ENCODE assay signal across 8 mouse cellular contexts in genomic region chr16:90385688-90386513, GRCm38 (mm10). TPM values are rescaled to one million over a fixed set of nuclear protein-coding genes. Genes with fewer than 3 reads are reported as not detected.
DNase-seq lines count a peak whose midpoint lies in the region; ATAC-seq lines count a peak whose summit lies in the region.

Hunk (plus strand) TSS chr16:90386013.

- H3K4me1 ChIP-seq in embryonic facial prominence, embryonic 14.5 days (ENCODE audit: control insufficient read depth, insufficient read depth, low read length): peaks cover 31% of the 10 kb centered on the region
- peaks cover 61% of the 10 kb centered on the region for H3K4me1 ChIP-seq in heart, embryonic 13.5 days
- peaks cover 42% of the 10 kb centered on the region for H3K4me1 ChIP-seq in kidney, embryonic 16.5 days (ENCODE audit: insufficient read depth, low read length)
- H3K4me1 ChIP-seq in liver, embryonic 12.5 days: peaks cover 7% of the 10 kb centered on the region
- peaks cover 54% of the 10 kb centered on the region for H3K4me1 ChIP-seq in neural tube, embryonic 15.5 days

- H3K9me3 ChIP-seq in embryonic facial prominence, embryonic 14.5 days (ENCODE audit: control insufficient read depth, low read length): 0 out of 2 replicates have a peak, but pooled peaks cover 2% of the 10 kb centered on the region
- 0 out of 2 replicates have a peak, but pooled peaks cover 3% of the 10 kb centered on the region for H3K9me3 ChIP-seq in heart, embryonic 13.5 days
- peaks cover 6% of the 10 kb centered on the region; the same call in 1 of the 2 replicates for H3K9me3 ChIP-seq in kidney, embryonic 16.5 days (ENCODE audit: low read length)
- peaks cover 5% of the 10 kb centered on the region; the same call in 1 of the 2 replicates for H3K9me3 ChIP-seq in liver, embryonic 12.5 days (replicated peaks)
- no peaks in the 10 kb centered on the region for H3K9me3 ChIP-seq in neural tube, embryonic 15.5 days (replicated peaks)

- peak within 1 kb of the TSS; percentile 86 for H3K4me3 ChIP-seq in embryonic facial prominence, embryonic 14.5 days (ENCODE audit: low read depth, low read length)
- peak within 1 kb of the TSS; percentile 71 for H3K4me3 ChIP-seq in heart, embryonic 13.5 days
- H3K4me3 ChIP-seq in kidney, embryonic 16.5 days (ENCODE audit: low read length): peak within 1 kb of the TSS; percentile 79
- peak within 1 kb of the TSS; percentile 58 for H3K4me3 ChIP-seq in liver, embryonic 12.5 days
- peak within 1 kb of the TSS; percentile 85 for H3K4me3 ChIP-seq in neural tube, embryonic 15.5 days (replicated peaks)

- peak within 1 kb of the TSS; percentile 95 for H3K9ac ChIP-seq in embryonic facial prominence, embryonic 14.5 days (ENCODE audit: low read depth, low read length)
- H3K9ac ChIP-seq in heart, embryonic 13.5 days: peak within 1 kb of the TSS; percentile 89
- peak within 1 kb of the TSS; percentile 90 for H3K9ac ChIP-seq in kidney, embryonic 16.5 days (replicated peaks; ENCODE audit: low read length)
- peak within 1 kb of the TSS; percentile 61 for H3K9ac ChIP-seq in liver, embryonic 12.5 days
- peak within 1 kb of the TSS; percentile 89 for H3K9ac ChIP-seq in neural tube, embryonic 15.5 days (replicated peaks)

- ATAC-seq in embryonic facial prominence, embryonic 14.5 days (ENCODE audit: low read depth): peak; percentile 83
- ATAC-seq in heart, embryonic 13.5 days (ENCODE audit: extremely low read depth, insufficient number of reproducible peaks, low FRiP score, low TSS enrichment): peak; percentile 67
- peak; percentile 84 for ATAC-seq in kidney, embryonic 16.5 days (ENCODE audit: low FRiP score, low TSS enrichment)
- peak; percentile 66 for ATAC-seq in liver, embryonic 12.5 days
- peak; percentile 84 for ATAC-seq in neural tube, embryonic 15.5 days (ENCODE audit: low FRiP score)

- peak within 1 kb of the TSS; percentile 97 for H3K27ac ChIP-seq in embryonic facial prominence, embryonic 14.5 days (replicated peaks; ENCODE audit: low read depth, low read length)
- H3K27ac ChIP-seq in heart, embryonic 13.5 days (replicated peaks): peak within 1 kb of the TSS; percentile 94
- peak within 1 kb of the TSS; percentile 94 for H3K27ac ChIP-seq in kidney, embryonic 16.5 days (ENCODE audit: low read length)
- H3K27ac ChIP-seq in liver, embryonic 12.5 days: peak within 1 kb of the TSS; percentile 76
- peak within 1 kb of the TSS; percentile 87 for H3K27ac ChIP-seq in neural tube, embryonic 15.5 days (replicated peaks)

- no peaks in the 10 kb centered on the region; the same call in 1 of the 2 replicates for H3K27me3 ChIP-seq in embryonic facial prominence, embryonic 14.5 days (replicated peaks; ENCODE audit: control insufficient read depth, insufficient read depth, low read length)
- peaks cover 11% of the 10 kb centered on the region; the same call in 1 of the 2 replicates for H3K27me3 ChIP-seq in heart, embryonic 13.5 days (replicated peaks)
- H3K27me3 ChIP-seq in kidney, embryonic 16.5 days (ENCODE audit: insufficient read depth, low read length): no peaks in the 10 kb centered on the region; the same call in 1 of the 2 replicates
- H3K27me3 ChIP-seq in liver, embryonic 12.5 days (replicated peaks): peaks cover 78% of the 10 kb centered on the region
- peaks cover 13% of the 10 kb centered on the region for H3K27me3 ChIP-seq in neural tube, embryonic 15.5 days (replicated peaks)

- peak within 1 kb of the TSS; percentile 88 for H3K4me2 ChIP-seq in embryonic facial prominence, embryonic 14.5 days (ENCODE audit: low read depth, low read length)
- peak within 1 kb of the TSS; percentile 84 for H3K4me2 ChIP-seq in heart, embryonic 13.5 days
- H3K4me2 ChIP-seq in kidney, embryonic 16.5 days (replicated peaks; ENCODE audit: low read depth, low read length): peak within 1 kb of the TSS; percentile 79
- H3K4me2 ChIP-seq in liver, embryonic 12.5 days: peak within 1 kb of the TSS; percentile 68
- H3K4me2 ChIP-seq in neural tube, embryonic 15.5 days: peak within 1 kb of the TSS; percentile 91

- WGBS in embryonic facial prominence, embryonic 14.5 days: 0% methylated on average over 21 of the region's 101 CpGs
- WGBS in heart, embryonic 13.5 days: under 1% methylated on average over 94 of the region's 101 CpGs
- WGBS in kidney, embryonic 16.5 days: under 1% methylated on average over 79 of the region's 101 CpGs
- 2% methylated on average over 89 of the region's 101 CpGs for WGBS in liver, embryonic 12.5 days (ENCODE audit: insufficient replicate concordance)
- under 1% methylated on average over 91 of the region's 101 CpGs for WGBS in neural tube, embryonic 15.5 days

- peaks cover 11% of the 10 kb centered on the region for H3K36me3 ChIP-seq in embryonic facial prominence, embryonic 14.5 days (ENCODE audit: control insufficient read depth, insufficient read depth, low read length)
- peaks cover 11% of the 10 kb centered on the region for H3K36me3 ChIP-seq in heart, embryonic 13.5 days
- H3K36me3 ChIP-seq in kidney, embryonic 16.5 days (ENCODE audit: insufficient read depth, low read length): peaks cover 10% of the 10 kb centered on the region
- peaks cover 1% of the 10 kb centered on the region; the same call in 1 of the 2 replicates for H3K36me3 ChIP-seq in liver, embryonic 12.5 days
- no peaks in the 10 kb centered on the region for H3K36me3 ChIP-seq in neural tube, embryonic 15.5 days

- peak; percentile 48 for DNase-seq in layer of hippocampus, adult 11-12 months (ENCODE audit: low spot score)
- DNase-seq in layer of hippocampus, adult 9-10 months (ENCODE audit: low spot score): no peak
- peak; percentile 95 for DNase-seq in embryonic facial prominence, embryonic 14.5 days (ENCODE audit: low spot score)
- peak; percentile 74 for DNase-seq in thymus, postnatal 4 days

RNA-seq across cellular contexts. Expression of gene Hunk, which starts in this region (rescaled TPM):
- 9.7 and 12.4 TPM in 2 replicates for polyA plus RNA-seq in embryonic facial prominence, embryonic 14.5 days (2014; fragmentation: Nextera tagmentation; extraction: Ambion mirVana)
- polyA plus RNA-seq in heart, embryonic 13.5 days (2015; fragmentation: Nextera tagmentation; extraction: Ambion mirVana): 9.5 and 10.6 TPM in 2 replicates
- polyA plus RNA-seq in kidney, embryonic 16.5 days (2015; fragmentation: Nextera tagmentation; extraction: Ambion mirVana): 11.3 and 12.7 TPM in 2 replicates
- 2.6 and 2.8 TPM in 2 replicates for polyA plus RNA-seq in liver, embryonic 12.5 days (2016; fragmentation: Nextera tagmentation; extraction: Ambion mirVana)
- 5.1 and 6.1 TPM in 2 replicates for polyA plus RNA-seq in neural tube, embryonic 15.5 days (2015; fragmentation: Nextera tagmentation; extraction: Ambion mirVana)
